Mouse (Mus musculus) heart, embryonic 11.5 days (tissue): Measurements from ENCODE around the gene Rasa3. TPM values are rescaled to one million over a fixed set of nuclear protein-coding genes. Genes with fewer than 3 reads are reported as not detected.
A peak's percentile ranks its signal among the peaks of the same experiment; 100 is the strongest.

ENCODE experiments used
- ATAC-seq: fragments of 200-750 bp; cut with Nextera tagmentation; replicated peaks from 2 replicates; pipeline ENCODE4 v1.8.0; 2017; ENCODE audit warnings: moderate library complexity; ENCODE audit not compliant: insufficient number of reproducible peaks, low FRiP score, low TSS enrichment
- H3K27ac ChIP-seq: fragments of 300-500 bp; sonication (generic); 2 replicates; pipeline ENCODE4 v1.5.1; 2014; ENCODE audit warnings: mild to moderate bottlenecking, low read depth, low read length
- H3K27me3 ChIP-seq: fragments of 300-500 bp; sonication (generic); 2 replicates; pipeline ENCODE4 v1.6.1; 2014; ENCODE audit warnings: mild to moderate bottlenecking, low read length, mixed read lengths; ENCODE audit not compliant: control insufficient read depth, insufficient read depth
- H3K36me3 ChIP-seq: fragments of 300-500 bp; sonication (generic); 2 replicates; pipeline ENCODE4 v1.6.1; 2014; ENCODE audit warnings: mild to moderate bottlenecking, low read length, moderate library complexity, mixed read lengths; ENCODE audit not compliant: control insufficient read depth, insufficient read depth
- H3K4me1 ChIP-seq: fragments of 300-500 bp; sonication (generic); 2 replicates; pipeline ENCODE4 v1.6.1; 2014; ENCODE audit warnings: low read length; ENCODE audit not compliant: control insufficient read depth, insufficient read depth
- H3K4me2 ChIP-seq: fragments of 300-500 bp; sonication (generic); 2 replicates; pipeline ENCODE4 v1.6.1; 2014; ENCODE audit warnings: mild to moderate bottlenecking, moderate library complexity
- H3K4me3 ChIP-seq: fragments of 300-500 bp; sonication (generic); 2 replicates; pipeline ENCODE4 v1.5.1; 2014; ENCODE audit warnings: low read depth, low read length
- H3K9ac ChIP-seq: fragments of 300-500 bp; sonication (generic); 2 replicates; pipeline ENCODE4 v1.6.1; 2014; ENCODE audit warnings: mild to moderate bottlenecking, low read depth, low read length, moderate library complexity
- H3K9me3 ChIP-seq: fragments of 300-500 bp; sonication (generic); replicated peaks from 2 replicates; pipeline ENCODE4 v1.6.1; 2016; ENCODE audit warnings: low read length; ENCODE audit not compliant: control insufficient read depth
- WGBS: fragments of 180-500 bp; shearing (Covaris S2); extraction: QIAGEN DNeasy Blood & Tissue Kit; methylation state at CpG from one replicate; pipeline ENCODE4 v1.1.7; 2014; ENCODE audit not compliant: insufficient replicate concordance; 5-methylcytosine and 5-hydroxymethylcytosine counted together
- polyA plus RNA-seq: library from polyadenylated mRNA; unstranded; fragments of >200 nt; fragmentation: Nextera tagmentation; extraction: Ambion mirVana; gene quantifications from 2 replicates; pipeline ENCODE4 v1.2.1, GENCODE M21; 2014

The Rasa3 gene
- polyA plus RNA-seq, 1 experiment from 2014 or later = 26.3 TPM

DNA sequence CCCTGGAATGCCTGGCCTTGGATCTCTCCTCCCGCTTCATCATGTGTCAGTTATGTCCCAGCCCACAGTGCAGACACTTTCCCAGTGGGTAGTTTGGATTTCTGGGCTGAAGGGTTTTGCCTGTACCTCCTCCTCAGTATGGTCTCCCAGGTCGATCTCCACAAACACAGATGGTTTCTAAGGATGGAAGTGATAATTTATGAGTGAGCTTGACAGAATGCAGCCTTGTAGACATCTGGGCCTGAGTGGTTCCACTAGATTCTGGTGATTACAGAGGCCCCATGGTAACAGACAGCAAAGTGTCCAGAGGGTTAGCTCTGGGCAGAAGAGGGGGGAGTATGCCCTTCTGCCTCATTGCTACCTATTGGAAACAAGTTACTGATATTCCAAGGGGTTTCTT lies 119.9 kb downstream of the Rasa3 start:
- WGBS = 58% methylated on average over 2 of the region's 2 CpGs

DNA sequence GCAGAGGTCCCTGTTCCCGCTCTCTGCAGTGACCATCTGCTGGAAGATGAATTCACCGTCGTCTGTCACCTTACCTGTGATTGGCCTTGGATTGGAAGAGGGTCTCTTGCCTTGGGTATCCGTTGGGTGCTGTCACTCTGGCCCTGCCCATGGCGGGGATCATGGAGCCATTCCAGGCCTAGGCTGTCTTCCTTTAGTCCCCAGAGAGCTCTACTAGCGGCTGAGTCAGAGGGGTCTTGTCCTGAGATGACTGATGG lies 125.9 kb downstream of the Rasa3 start:
- no peak overlapping the region for H3K4me2 ChIP-seq
- no peaks in the 10 kb centered on the region for H3K36me3 ChIP-seq
- H3K4me3 ChIP-seq = no peak overlapping the region
- H3K9me3 ChIP-seq = no peaks in the 10 kb centered on the region
- WGBS = 87% methylated on average over 6 of the region's 6 CpGs
- 0 out of 2 replicates have a peak, but pooled peaks cover 5% of the 10 kb centered on the region for H3K27me3 ChIP-seq
- H3K27ac ChIP-seq = no peak overlapping the region
- no peak overlapping the region for H3K9ac ChIP-seq
- ATAC-seq = no peak
- no peaks in the 10 kb centered on the region; the same call in 1 of the 2 replicates for H3K4me1 ChIP-seq

More for the DNA sequence above, 119.9 kb downstream of the Rasa3 start:
- Histone ChIP-seq H3K27ac (no peak overlapping the region), H3K36me3 (no peaks in the 10 kb centered on the region), H3K4me1 (no peaks in the 10 kb centered on the region), H3K4me3 (no peak overlapping the region), H3K4me2 (no peak overlapping the region), H3K27me3 (no peaks in the 10 kb centered on the region), H3K9me3 (no peaks in the 10 kb centered on the region), H3K9ac (no peak overlapping the region)
- ATAC-seq = no peak

DNA sequence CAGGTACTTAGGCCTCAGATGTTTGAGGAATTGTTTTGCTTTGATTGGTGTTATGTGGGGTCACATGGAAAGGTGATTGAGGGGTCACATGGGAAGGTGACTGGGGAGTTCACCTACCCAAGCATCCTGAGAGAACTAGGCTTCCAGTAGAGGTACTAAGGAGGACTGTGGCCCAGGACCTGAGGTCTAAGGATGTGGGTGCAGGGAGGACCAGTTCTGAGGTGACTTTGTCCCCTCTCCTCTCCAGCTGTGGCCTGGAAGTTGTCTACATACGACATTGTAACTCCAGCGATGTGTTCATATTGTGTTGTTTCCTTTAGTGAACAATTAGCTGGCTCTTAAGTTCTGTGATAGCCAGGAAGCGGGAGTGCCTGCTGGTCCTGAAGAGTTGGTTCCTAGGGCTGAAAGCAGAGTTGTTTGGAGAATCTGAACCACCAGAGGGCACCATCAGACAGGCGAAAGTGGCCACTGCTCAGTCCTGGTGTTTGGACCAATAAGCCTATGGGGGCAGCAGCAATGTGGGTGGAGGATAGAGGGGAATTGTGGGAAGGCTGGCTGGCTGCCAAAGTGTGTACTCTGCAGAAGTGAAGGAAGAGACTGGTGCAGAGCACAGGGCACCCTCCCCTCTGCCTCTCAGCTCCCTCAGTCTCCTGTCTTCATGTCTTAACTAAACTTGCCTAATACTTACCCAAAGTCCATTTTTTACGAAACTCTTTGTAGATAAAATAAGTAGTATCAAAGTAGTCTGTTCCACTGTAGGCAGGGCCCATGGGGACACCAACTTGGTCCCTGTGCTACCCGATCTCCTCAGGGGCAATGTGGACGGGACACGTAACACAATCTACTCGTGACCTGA lies 126.5 kb downstream of the Rasa3 start:
- no peaks in the 10 kb centered on the region for H3K36me3 ChIP-seq
- no peak overlapping the region for H3K4me3 ChIP-seq
- peak; percentile 67 for ATAC-seq
- H3K9me3 ChIP-seq = no peaks in the 10 kb centered on the region
- H3K4me2 ChIP-seq = no peak overlapping the region
- H3K27ac ChIP-seq = no peak overlapping the region
- 48% methylated on average over 9 of the region's 9 CpGs for WGBS
- H3K9ac ChIP-seq = no peak overlapping the region
- no peaks in the 10 kb centered on the region; the same call in 1 of the 2 replicates for H3K4me1 ChIP-seq
- 0 out of 2 replicates have a peak, but pooled peaks cover 5% of the 10 kb centered on the region for H3K27me3 ChIP-seq

GRCm38 (mm10) chr8:13548831-13549230 lies 128.6 kb downstream of the Rasa3 start:
- Histone ChIP-seq H3K4me3 (no peak overlapping the region), H3K9me3 (no peaks in the 10 kb centered on the region), H3K27me3 (0 out of 2 replicates have a peak, but pooled peaks cover 5% of the 10 kb centered on the region), H3K9ac (no peak overlapping the region), H3K4me1 (no peaks in the 10 kb centered on the region; the same call in 1 of the 2 replicates), H3K27ac (no peak overlapping the region), H3K4me2 (no peak overlapping the region), H3K36me3 (no peaks in the 10 kb centered on the region)
- ATAC-seq = no peak
- WGBS = 51% methylated on average over 9 of the region's 9 CpGs

- Histone ChIP-seq H3K9ac (no peak overlapping the region), H3K4me2 (no peak overlapping the region), H3K27me3 (0 out of 2 replicates have a peak, but pooled peaks cover 5% of the 10 kb centered on the region), H3K4me1 (no peaks in the 10 kb centered on the region; the same call in 1 of the 2 replicates), H3K36me3 (no peaks in the 10 kb centered on the region), H3K9me3 (no peaks in the 10 kb centered on the region), H3K27ac (no peak overlapping the region), H3K4me3 (no peak overlapping the region)
- ATAC-seq = no peak
- WGBS = 52% methylated on average over 4 of the region's 4 CpGs
These were observed 129.2 kb downstream of the Rasa3 start for GRCm38 (mm10) chr8:13548235-13548634.

DNA sequence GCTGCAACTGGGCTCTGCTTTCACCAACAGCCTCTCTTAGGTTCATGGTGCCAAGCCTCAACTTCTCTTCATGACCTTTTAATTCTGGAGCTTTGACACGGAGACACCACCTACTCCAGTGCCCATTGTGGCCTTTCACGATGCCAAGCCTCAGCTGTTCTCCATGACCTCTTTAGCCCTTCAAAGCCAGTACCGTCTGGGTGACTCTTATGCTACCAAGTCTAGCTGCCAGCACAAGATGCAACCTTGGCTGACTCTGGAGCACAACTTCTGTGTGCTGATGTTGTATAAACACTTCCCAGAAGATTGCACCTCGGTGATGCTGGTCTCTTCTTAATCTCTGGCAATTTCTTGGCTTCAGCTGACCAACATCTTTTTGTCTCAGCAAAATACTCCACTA lies 131.0 kb downstream of the Rasa3 start:
- Histone ChIP-seq H3K27me3 (0 out of 2 replicates have a peak, but pooled peaks cover 5% of the 10 kb centered on the region), H3K4me3 (no peak overlapping the region), H3K27ac (no peak overlapping the region), H3K9ac (no peak overlapping the region), H3K9me3 (no peaks in the 10 kb centered on the region), H3K36me3 (no peaks in the 10 kb centered on the region), H3K4me1 (no peaks in the 10 kb centered on the region; the same call in 1 of the 2 replicates), H3K4me2 (no peak overlapping the region)
- 71% methylated on average over 4 of the region's 4 CpGs for WGBS
- no peak for ATAC-seq

DNA sequence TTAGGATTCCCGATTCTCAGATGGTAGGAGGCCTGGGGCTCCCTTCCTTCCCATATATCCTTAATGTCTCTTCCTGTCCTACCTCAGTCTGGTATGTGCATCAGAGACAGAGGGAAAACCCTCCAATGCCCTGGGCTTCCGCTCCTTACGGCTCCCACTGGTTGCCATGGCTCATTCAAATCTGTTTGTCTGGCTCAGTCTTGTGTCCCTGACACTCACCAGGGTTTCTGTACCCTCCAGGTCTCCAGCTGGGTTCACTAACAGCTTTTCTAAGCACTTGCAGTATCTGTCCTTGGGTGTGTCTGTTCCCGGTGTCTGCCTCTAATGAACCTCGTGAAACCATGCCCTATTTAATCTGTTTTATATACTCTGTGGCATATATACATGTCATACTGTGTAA lies 135.9 kb downstream of the Rasa3 start:
- no peaks in the 10 kb centered on the region for H3K27me3 ChIP-seq
- H3K9ac ChIP-seq = no peak overlapping the region
- no peak overlapping the region for H3K4me3 ChIP-seq
- H3K27ac ChIP-seq = no peak overlapping the region
- no peaks in the 10 kb centered on the region for H3K4me1 ChIP-seq
- H3K9me3 ChIP-seq = no peaks in the 10 kb centered on the region
- WGBS = 73% methylated on average over 5 of the region's 5 CpGs
- ATAC-seq = no peak
- H3K36me3 ChIP-seq = no peaks in the 10 kb centered on the region
- no peak overlapping the region for H3K4me2 ChIP-seq

DNA sequence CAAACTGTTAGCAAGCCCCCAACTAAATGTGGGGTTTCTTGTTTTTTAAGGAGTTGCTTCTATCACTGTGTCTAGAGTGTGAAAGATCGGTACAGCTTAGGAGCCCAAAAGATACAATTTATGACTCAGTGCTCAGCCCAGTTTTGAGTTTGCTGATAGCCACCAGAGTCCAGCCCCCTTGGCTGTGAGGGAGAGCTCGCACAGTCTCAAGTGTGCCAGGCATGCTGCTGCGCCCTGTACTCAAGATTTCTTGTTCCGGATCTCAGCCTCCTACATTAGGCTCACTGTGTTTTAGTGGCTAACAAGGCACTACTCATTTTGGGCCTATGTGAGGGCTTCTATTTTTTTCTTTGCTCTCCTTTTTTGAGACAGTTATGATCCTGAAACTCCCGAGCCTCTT lies 137.3 kb downstream of the Rasa3 start:
- Histone ChIP-seq H3K4me2 (no peak overlapping the region), H3K27me3 (no peaks in the 10 kb centered on the region), H3K4me3 (no peak overlapping the region), H3K27ac (no peak overlapping the region), H3K36me3 (no peaks in the 10 kb centered on the region), H3K4me1 (no peaks in the 10 kb centered on the region), H3K9me3 (no peaks in the 10 kb centered on the region), H3K9ac (no peak overlapping the region)
- WGBS = 70% methylated on average over 5 of the region's 5 CpGs
- ATAC-seq = no peak

GRCm38 (mm10) chr8:13538821-13539220 lies 138.6 kb downstream of the Rasa3 start:
- H3K4me2 ChIP-seq = no peak overlapping the region
- no peak; the same call in 1 of the 2 replicates for ATAC-seq
- H3K9ac ChIP-seq = no peak overlapping the region
- 62% methylated on average over 6 of the region's 6 CpGs for WGBS
- no peak overlapping the region for H3K4me3 ChIP-seq
- no peaks in the 10 kb centered on the region for H3K4me1 ChIP-seq
- no peaks in the 10 kb centered on the region for H3K36me3 ChIP-seq
- H3K9me3 ChIP-seq = no peaks in the 10 kb centered on the region
- H3K27ac ChIP-seq = no peak overlapping the region
- H3K27me3 ChIP-seq = no peaks in the 10 kb centered on the region
